Mouse (Mus musculus) heart, embryonic 15.5 days (tissue): ENCODE data around the gene Irf1. TPM values are rescaled to one million over a fixed set of nuclear protein-coding genes. Genes with fewer than 3 reads are reported as not detected.

Experiments
- ATAC-seq: fragments of 200-750 bp; cut with Nextera tagmentation; replicated peaks from 2 replicates; pipeline ENCODE4 v1.8.0; 2017; ENCODE audit warnings: low read depth, moderate TSS enrichment; ENCODE audit not compliant: insufficient number of reproducible peaks, insufficient read depth, low FRiP score
- H3K27ac ChIP-seq: fragments of 300-500 bp; sonication (generic); 2 replicates; pipeline ENCODE4 v1.5.1; 2015; ENCODE audit warnings: mild to moderate bottlenecking, inconsistent platforms
- H3K27me3 ChIP-seq: fragments of 300-500 bp; sonication (generic); 2 replicates; pipeline ENCODE4 v1.6.1; 2015; ENCODE audit warnings: inconsistent platforms
- H3K36me3 ChIP-seq: fragments of 300-500 bp; sonication (generic); 2 replicates; pipeline ENCODE4 v1.6.1; 2015; ENCODE audit warnings: mild to moderate bottlenecking, inconsistent platforms
- H3K4me1 ChIP-seq: fragments of 300-500 bp; sonication (generic); replicated peaks from 2 replicates; pipeline ENCODE4 v1.6.1; 2015; ENCODE audit warnings: inconsistent platforms
- H3K4me2 ChIP-seq: fragments of 300-500 bp; sonication (generic); 2 replicates; pipeline ENCODE4 v1.6.1; 2015; ENCODE audit warnings: inconsistent platforms, mild to moderate bottlenecking, moderate library complexity
- H3K4me3 ChIP-seq: fragments of 300-500 bp; sonication (generic); 2 replicates; pipeline ENCODE4 v1.5.1; 2015; ENCODE audit warnings: mild to moderate bottlenecking, inconsistent platforms
- H3K9ac ChIP-seq: fragments of 300-500 bp; sonication (generic); 2 replicates; pipeline ENCODE4 v1.6.1; 2015; ENCODE audit warnings: mild to moderate bottlenecking, inconsistent platforms
- H3K9me3 ChIP-seq: fragments of 300-500 bp; sonication (generic); replicated peaks from 2 replicates; pipeline ENCODE4 v1.6.1; 2016; ENCODE audit warnings: inconsistent platforms
- WGBS: fragments of 180-500 bp; shearing (Covaris S2); methylation state at CpG from one replicate; pipeline ENCODE4 v1.1.7; 2015; ENCODE audit warnings: mixed read lengths; 5-methylcytosine and 5-hydroxymethylcytosine counted together
- polyA plus RNA-seq: library from polyadenylated mRNA; unstranded; fragments of >200 nt; fragmentation: Nextera tagmentation; extraction: Ambion mirVana; gene quantifications from 2 replicates; pipeline ENCODE4 v1.2.1, GENCODE M21; 2015

Irf1 gene
- polyA plus RNA-seq, 1 experiment from 2014 or later: 10.2 TPM

DNA sequence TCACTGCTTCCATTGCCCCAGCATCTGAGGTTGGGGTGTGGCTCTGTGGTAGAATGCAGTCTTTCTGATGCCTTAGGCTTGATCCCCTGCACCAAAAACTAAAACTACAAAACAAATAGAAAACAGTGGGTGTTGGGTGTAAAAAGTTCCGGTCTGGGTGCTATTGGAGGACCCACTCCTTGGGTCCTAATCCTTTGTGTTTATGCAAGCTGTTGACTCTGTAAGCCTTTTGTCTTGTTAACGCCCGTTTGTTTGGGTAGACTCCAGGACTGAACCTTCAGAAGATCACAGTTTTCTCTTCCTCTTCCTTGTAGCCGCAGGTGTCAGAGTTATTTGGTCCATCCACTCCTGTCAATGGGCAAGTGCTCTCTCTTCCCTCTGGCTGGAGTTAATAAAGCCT lies 30.2 kb downstream of the Irf1 start:
- H3K27ac ChIP-seq: no peak overlapping the region
- no peaks in the 10 kb centered on the region for H3K27me3 ChIP-seq
- no peak overlapping the region for H3K4me2 ChIP-seq
- H3K4me3 ChIP-seq: no peak overlapping the region
- H3K36me3 ChIP-seq: no peaks in the 10 kb centered on the region
- ATAC-seq: no peak
- H3K9me3 ChIP-seq: no peaks in the 10 kb centered on the region
- peaks cover 29% of the 10 kb centered on the region for H3K4me1 ChIP-seq
- 77% methylated on average over 4 of the region's 4 CpGs for WGBS
- H3K9ac ChIP-seq: no peak overlapping the region

DNA sequence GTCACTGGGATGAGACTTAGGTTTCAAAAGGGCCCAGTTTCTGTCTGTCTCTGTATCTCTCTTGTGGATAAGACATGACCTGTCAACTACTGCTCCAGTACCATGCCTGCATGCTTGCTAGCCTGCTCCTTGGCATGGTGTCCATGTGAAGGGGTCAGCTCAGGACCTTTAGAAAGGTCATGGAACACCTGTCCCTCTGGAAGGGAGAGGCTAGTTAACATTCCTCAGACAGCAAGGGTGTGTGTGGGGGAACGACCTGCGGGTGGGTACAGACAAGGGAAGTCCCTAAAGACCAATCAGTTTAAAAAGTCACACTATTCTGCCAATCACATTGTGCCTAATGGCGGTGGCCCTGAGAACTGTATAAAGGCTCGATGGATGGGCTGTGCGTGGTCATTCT lies 31.2 kb downstream of the Irf1 start:
- Histone ChIP-seq H3K27me3 (no peaks in the 10 kb centered on the region), H3K4me2 (no peak overlapping the region), H3K4me1 (peaks cover 20% of the 10 kb centered on the region), H3K9ac (no peak overlapping the region), H3K9me3 (no peaks in the 10 kb centered on the region), H3K36me3 (no peaks in the 10 kb centered on the region), H3K27ac (no peak overlapping the region), H3K4me3 (no peak overlapping the region)
- no peak for ATAC-seq
- 82% methylated on average over 5 of the region's 5 CpGs for WGBS

GRCm38 (mm10) chr11:53803093-53803492 lies 33.3 kb downstream of the Irf1 start:
- Histone ChIP-seq H3K4me2 (no peak overlapping the region), H3K4me3 (no peak overlapping the region), H3K27ac (no peak overlapping the region), H3K4me1 (0 out of 2 replicates have a peak, but pooled peaks cover 6% of the 10 kb centered on the region), H3K9ac (no peak overlapping the region), H3K36me3 (no peaks in the 10 kb centered on the region), H3K27me3 (no peaks in the 10 kb centered on the region), H3K9me3 (no peaks in the 10 kb centered on the region)
- no peak for ATAC-seq
- WGBS: 60% methylated on average over 12 of the region's 12 CpGs

GRCm38 (mm10) chr11:53803494-53803893 lies 33.7 kb downstream of the Irf1 start:
- Histone ChIP-seq H3K27me3 (no peaks in the 10 kb centered on the region), H3K9ac (no peak overlapping the region), H3K9me3 (no peaks in the 10 kb centered on the region), H3K4me3 (no peak overlapping the region), H3K27ac (no peak overlapping the region), H3K4me2 (no peak overlapping the region), H3K36me3 (no peaks in the 10 kb centered on the region), H3K4me1 (0 out of 2 replicates have a peak, but pooled peaks cover 6% of the 10 kb centered on the region)
- ATAC-seq: no peak
- WGBS: 71% methylated on average over 6 of the region's 6 CpGs

DNA sequence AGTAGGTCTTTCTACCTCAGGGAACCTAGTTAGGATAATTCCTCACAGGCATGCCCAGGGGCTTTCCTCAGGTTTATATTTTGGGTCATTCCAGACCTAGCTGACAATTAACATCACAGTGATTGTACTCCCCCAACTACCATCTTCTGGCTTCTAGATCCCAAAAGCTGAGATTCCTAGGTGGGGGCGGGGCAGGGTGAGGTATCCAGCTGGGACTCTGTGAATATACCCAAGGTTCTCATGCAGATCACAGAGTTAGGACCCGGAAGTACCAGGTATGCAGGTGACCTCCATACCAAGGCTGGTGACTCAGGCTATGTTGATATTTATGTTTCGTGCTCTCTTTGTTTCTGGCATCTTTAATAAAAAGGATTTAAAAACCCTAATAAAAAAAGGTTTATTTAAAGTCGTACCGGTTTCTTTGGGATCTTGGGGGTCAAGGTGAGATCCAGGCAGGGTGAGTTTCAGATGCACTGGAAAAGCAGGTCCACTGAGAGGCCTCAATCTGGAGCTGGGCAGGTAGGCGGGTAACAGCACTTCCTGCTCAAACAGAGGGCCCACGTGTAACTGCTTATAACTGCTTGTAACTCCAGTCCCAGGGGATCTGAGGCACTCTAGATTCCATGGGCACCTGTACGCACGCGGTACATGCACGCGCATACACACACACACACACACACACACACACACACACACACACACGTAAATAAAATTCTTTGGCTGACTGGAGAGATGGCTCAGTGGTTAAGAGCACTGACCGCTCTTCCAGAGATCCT lies 34.9 kb downstream of the Irf1 start:
- WGBS: 82% methylated on average over 14 of the region's 14 CpGs
- ATAC-seq: no peak
- H3K4me1 ChIP-seq: 0 out of 2 replicates have a peak, but pooled peaks cover 6% of the 10 kb centered on the region

DNA sequence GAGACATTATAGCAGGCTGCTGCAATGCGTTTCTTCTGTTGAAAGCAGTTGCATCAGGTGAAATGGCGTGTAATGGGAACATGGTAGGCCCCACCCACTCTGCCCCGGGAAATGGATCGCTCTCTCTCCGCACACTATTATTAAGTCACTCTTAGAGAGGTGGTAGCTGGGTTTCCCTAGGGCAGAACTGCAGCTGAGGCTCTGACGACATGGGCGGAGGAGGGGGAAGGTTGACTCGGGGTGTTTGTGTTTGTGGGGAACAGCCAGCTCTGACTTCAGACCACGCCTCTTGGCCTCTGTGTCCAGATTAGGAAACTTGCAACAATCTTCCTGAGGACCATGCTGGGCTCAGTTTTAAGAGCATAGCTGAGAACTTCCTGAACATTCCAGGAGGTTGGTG lies 36.0 kb downstream of the Irf1 start:
- no peak overlapping the region for H3K9ac ChIP-seq
- no peaks in the 10 kb centered on the region for H3K9me3 ChIP-seq
- H3K36me3 ChIP-seq: no peaks in the 10 kb centered on the region
- ATAC-seq: no peak
- no peak overlapping the region for H3K27ac ChIP-seq
- no peak overlapping the region for H3K4me2 ChIP-seq
- H3K27me3 ChIP-seq: no peaks in the 10 kb centered on the region
- 61% methylated on average over 9 of the region's 9 CpGs for WGBS
- H3K4me1 ChIP-seq: 0 out of 2 replicates have a peak, but pooled peaks cover 6% of the 10 kb centered on the region
- H3K4me3 ChIP-seq: no peak overlapping the region

More for the DNA sequence above, 34.9 kb downstream of the Irf1 start:
- no peak overlapping the region for H3K9ac ChIP-seq
- no peak overlapping the region for H3K4me3 ChIP-seq
- H3K9me3 ChIP-seq: no peaks in the 10 kb centered on the region
- H3K4me2 ChIP-seq: no peak overlapping the region
- no peaks in the 10 kb centered on the region for H3K36me3 ChIP-seq
- no peaks in the 10 kb centered on the region for H3K27me3 ChIP-seq
- H3K27ac ChIP-seq: no peak overlapping the region

DNA sequence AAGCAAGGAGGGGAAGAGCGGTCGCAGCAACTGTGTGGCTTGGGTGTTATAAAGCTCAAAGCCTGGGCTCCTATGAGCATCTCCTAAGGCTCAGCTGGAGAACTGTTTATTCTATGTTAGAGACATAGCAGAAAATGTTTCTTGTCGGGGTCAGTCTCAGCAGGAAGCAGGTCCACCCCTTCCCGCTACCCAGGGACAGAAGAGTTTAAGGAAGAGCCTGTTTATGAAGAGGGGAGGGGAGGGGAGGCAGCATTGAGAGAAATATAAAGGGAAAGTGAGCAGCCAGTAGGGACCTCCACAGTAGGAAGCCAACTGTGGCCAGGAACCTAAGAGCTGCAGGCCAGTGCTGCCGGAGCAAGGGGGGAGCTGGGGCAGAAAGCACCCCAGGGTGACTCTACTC lies 39.5 kb downstream of the Irf1 start:
- Histone ChIP-seq H3K4me2 (no peak overlapping the region), H3K4me1 (no peaks in the 10 kb centered on the region), H3K27ac (no peak overlapping the region), H3K9ac (no peak overlapping the region), H3K9me3 (no peaks in the 10 kb centered on the region), H3K27me3 (no peaks in the 10 kb centered on the region), H3K36me3 (no peaks in the 10 kb centered on the region), H3K4me3 (no peak overlapping the region)
- ATAC-seq: no peak
- WGBS: 43% methylated on average over 5 of the region's 5 CpGs

GRCm38 (mm10) chr11:53810156-53810555 lies 40.3 kb downstream of the Irf1 start:
- WGBS: 62% methylated on average over 5 of the region's 5 CpGs
- H3K4me1 ChIP-seq: no peaks in the 10 kb centered on the region
- H3K27ac ChIP-seq: no peak overlapping the region
- H3K4me2 ChIP-seq: no peak overlapping the region
- H3K27me3 ChIP-seq: no peaks in the 10 kb centered on the region
- no peaks in the 10 kb centered on the region for H3K36me3 ChIP-seq
- ATAC-seq: no peak
- H3K9me3 ChIP-seq: no peaks in the 10 kb centered on the region
- H3K9ac ChIP-seq: no peak overlapping the region
- H3K4me3 ChIP-seq: no peak overlapping the region

DNA sequence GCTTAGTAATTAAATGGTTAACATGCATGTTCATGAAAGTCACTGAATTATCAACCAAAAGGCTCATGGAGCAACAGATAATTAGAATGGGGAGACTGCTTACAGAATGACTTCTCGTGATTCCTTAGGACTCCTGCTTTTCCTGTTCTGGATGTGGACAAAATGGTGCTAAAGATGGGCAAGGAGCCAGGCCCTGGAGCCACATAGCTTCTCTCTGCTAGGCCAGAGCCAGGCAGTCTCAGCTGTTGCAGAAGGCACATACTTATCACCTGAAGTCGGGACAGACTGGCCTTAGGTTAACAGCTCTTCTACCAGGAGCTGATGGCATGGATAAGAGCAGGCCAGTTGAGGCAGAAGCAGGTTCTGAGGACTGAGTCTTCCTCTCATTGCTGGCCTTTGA lies 40.9 kb downstream of the Irf1 start:
- Histone ChIP-seq H3K9ac (no peak overlapping the region), H3K4me3 (no peak overlapping the region), H3K27ac (no peak overlapping the region), H3K4me2 (no peak overlapping the region), H3K9me3 (no peaks in the 10 kb centered on the region), H3K36me3 (no peaks in the 10 kb centered on the region), H3K27me3 (no peaks in the 10 kb centered on the region), H3K4me1 (no peaks in the 10 kb centered on the region)
- WGBS: 40% methylated on average over 2 of the region's 2 CpGs
- ATAC-seq: no peak

- WGBS: 75% methylated on average over 3 of the region's 3 CpGs
- Histone ChIP-seq H3K27me3 (no peaks in the 10 kb centered on the region), H3K9me3 (no peaks in the 10 kb centered on the region), H3K36me3 (no peaks in the 10 kb centered on the region), H3K9ac (no peak overlapping the region), H3K4me3 (no peak overlapping the region), H3K27ac (no peak overlapping the region), H3K4me2 (no peak overlapping the region), H3K4me1 (no peaks in the 10 kb centered on the region)
- no peak for ATAC-seq
Measured at GRCm38 (mm10) chr11:53811312-53811711, 41.5 kb downstream of the Irf1 start.

GRCm38 (mm10) chr11:53813001-53813868 lies 43.4 kb downstream of the Irf1 start:
- Histone ChIP-seq H3K4me1 (no peaks in the 10 kb centered on the region), H3K4me3 (no peak overlapping the region), H3K36me3 (no peaks in the 10 kb centered on the region), H3K9ac (no peak overlapping the region), H3K27me3 (no peaks in the 10 kb centered on the region), H3K9me3 (no peaks in the 10 kb centered on the region), H3K27ac (no peak overlapping the region), H3K4me2 (no peak overlapping the region)
- WGBS: 72% methylated on average over 16 of the region's 16 CpGs
- ATAC-seq: no peak
